Mouse (Mus musculus) spleen, adult 2 months (tissue): ENCODE measurements around the gene Mecr.

Experiments used
- CTCF ChIP-seq: fragments of 200-500 bp; IDR thresholded peaks from 2 replicates; pipeline ENCODE4 v1.5.1; 2011; ENCODE audit warnings: mild to moderate bottlenecking, inconsistent platforms; ENCODE audit not compliant: insufficient read depth, insufficient read length, insufficient replicate concordance; ENCODE audit errors: extremely low read depth
- POLR2A ChIP-seq: fragments of 200-500 bp; IDR thresholded peaks from 2 replicates; pipeline ENCODE4 v1.6.1; 2011; ENCODE audit warnings: low read depth, low read length, inconsistent platforms

DNA sequence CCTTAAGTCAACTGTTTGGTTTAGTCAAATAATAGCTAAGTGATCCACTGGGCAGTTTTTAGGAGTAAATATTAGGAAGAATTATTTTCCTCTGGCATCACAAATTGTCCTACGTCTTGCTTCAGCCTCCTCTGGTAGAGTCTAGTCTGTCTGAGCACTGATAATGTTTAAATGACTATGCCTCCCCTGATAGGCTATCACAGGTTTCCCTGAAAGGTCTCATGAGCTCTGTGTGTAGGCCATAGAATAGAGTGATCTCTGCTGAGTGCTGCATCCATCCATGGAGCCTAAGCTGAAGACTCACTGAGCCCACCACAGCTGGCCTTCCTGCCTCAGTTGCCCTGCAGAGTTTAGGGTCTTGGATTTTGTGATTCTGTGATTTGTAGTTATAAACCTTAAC, 45.3 kb downstream of the Mecr start:
- TF ChIP-seq POLR2A: no peak
- no peak for TF ChIP-seq CTCF
